Mouse (Mus musculus) liver, postnatal 0 days (tissue): ENCODE data around the gene Lpar2.

Experiments
- CTCF ChIP-seq: sonication (generic); IDR thresholded peaks from 2 replicates; pipeline ENCODE4 v1.5.1; 2016; ENCODE audit warnings: antibody characterized with exemption, low read depth
- EP300 ChIP-seq: IDR thresholded peaks from 2 replicates; pipeline ENCODE4 v1.6.1; 2016; ENCODE audit warnings: antibody characterized with exemption, low read depth, mild to moderate bottlenecking

DNA sequence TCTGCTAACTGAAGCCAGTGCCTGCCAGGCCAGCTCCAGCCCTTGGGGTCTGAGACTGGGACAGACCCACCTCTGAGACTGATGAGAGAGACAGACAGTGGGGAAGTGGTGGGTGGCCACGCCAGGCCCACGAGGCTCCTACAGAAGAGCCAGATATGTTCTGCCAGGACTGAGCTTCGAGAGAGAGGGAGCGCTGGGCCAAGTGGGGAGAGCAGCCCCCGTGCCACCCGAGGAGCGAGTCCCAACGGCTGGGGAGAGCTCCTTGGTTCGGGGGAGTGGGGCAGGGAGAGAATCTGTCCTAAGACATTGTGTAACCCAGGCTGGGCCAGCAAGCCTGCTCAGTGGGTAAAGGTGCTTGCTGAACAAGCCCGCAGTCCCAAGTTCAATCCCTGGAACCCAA lies 54.7 kb downstream of the Lpar2 start:
- TF ChIP-seq CTCF (no peak), EP300 (no peak)
